Mouse (Mus musculus) thymus, adult 2 months (tissue): ENCODE measurements around the gene Pcdh15.

ENCODE experiments used
- CTCF ChIP-seq: fragments of 200-500 bp; IDR thresholded peaks from 2 replicates; pipeline ENCODE4 v1.5.1; 2012; ENCODE audit warnings: mild to moderate bottlenecking, control low read depth, low read length, moderate library complexity, borderline replicate concordance; ENCODE audit not compliant: control insufficient read depth, poor library complexity, insufficient read depth; ENCODE audit errors: extremely low read depth
- POLR2A ChIP-seq: fragments of 200-500 bp; IDR thresholded peaks from 2 replicates; pipeline ENCODE4 v1.6.1; 2012; ENCODE audit warnings: mild to moderate bottlenecking, low read length, control low read depth, moderate library complexity; ENCODE audit not compliant: control insufficient read depth, poor library complexity, insufficient read depth; ENCODE audit errors: extremely low read depth

GRCm38 (mm10) chr10:73491654-73492053, 392.5 kb downstream of the Pcdh15 start:
- TF ChIP-seq CTCF: no peak
- no peak for TF ChIP-seq POLR2A
